Mouse (Mus musculus) skeletal muscle tissue, adult 2 months (tissue): ENCODE results near the gene Tspan14.

ENCODE experiments used
- DNase-seq: peaks from one replicate; pipeline ENCODE4 v3.0.0-alpha.2; 2012; ENCODE audit warnings: low read depth, low spot score

The Tspan14 gene

GRCm38 (mm10) chr14:40919521-40919920 lies 47.1 kb downstream of the Tspan14 start:
- no peak for DNase-seq

- DNase-seq, result no peak
Measured at GRCm38 (mm10) chr14:40918477-40918876, 48.1 kb downstream of the Tspan14 start.

GRCm38 (mm10) chr14:40917632-40918031 lies 49.0 kb downstream of the Tspan14 start:
- DNase-seq, result peak; percentile 80

- DNase-seq, result no peak
Measured at GRCm38 (mm10) chr14:40916667-40917066, 49.9 kb downstream of the Tspan14 start.

GRCm38 (mm10) chr14:40915838-40916237 lies 50.8 kb downstream of the Tspan14 start:
- DNase-seq, result no peak

GRCm38 (mm10) chr14:40914701-40915100 lies 51.9 kb downstream of the Tspan14 start:
- DNase-seq, result no peak

GRCm38 (mm10) chr14:40913709-40914108 lies 52.9 kb downstream of the Tspan14 start:
- DNase-seq, result no peak

GRCm38 (mm10) chr14:40911529-40911928 lies 55.1 kb downstream of the Tspan14 start:
- DNase-seq, result no peak

GRCm38 (mm10) chr14:40908763-40909162 lies 57.8 kb downstream of the Tspan14 start:
- no peak for DNase-seq

GRCm38 (mm10) chr14:40906770-40907169 lies 59.8 kb downstream of the Tspan14 start:
- DNase-seq, result no peak

- no peak for DNase-seq
Measured at GRCm38 (mm10) chr14:40905813-40906212, 60.8 kb downstream of the Tspan14 start.

- DNase-seq, result no peak
Measured at GRCm38 (mm10) chr14:40902307-40903055, 64.1 kb downstream of the Tspan14 start.

- DNase-seq, result no peak
Measured at GRCm38 (mm10) chr14:40900267-40900666, 66.3 kb downstream of the Tspan14 start.

- no peak for DNase-seq
Measured at GRCm38 (mm10) chr14:40897916-40898315, 68.7 kb downstream of the Tspan14 start.

GRCm38 (mm10) chr14:40895681-40896080 lies 70.9 kb downstream of the Tspan14 start:
- no peak for DNase-seq

GRCm38 (mm10) chr14:40894576-40895247 lies 71.9 kb downstream of the Tspan14 start:
- DNase-seq, result peak; percentile 68

- DNase-seq, result no peak
Measured at GRCm38 (mm10) chr14:40893884-40894283, 72.7 kb downstream of the Tspan14 start.

GRCm38 (mm10) chr14:40893196-40893595 lies 73.4 kb downstream of the Tspan14 start, which contains the start of gene Sh2d4b:
Gene Sh2d4b (minus strand): TSS chr14:40893266.
- no peak for DNase-seq

- DNase-seq, result no peak
Measured at GRCm38 (mm10) chr14:40892326-40892825, 74.2 kb downstream of the Tspan14 start.

- no peak for DNase-seq
Measured at GRCm38 (mm10) chr14:40891506-40891905, 75.1 kb downstream of the Tspan14 start.

- peak; percentile 19 for DNase-seq
Measured at GRCm38 (mm10) chr14:40889704-40890103, 76.9 kb downstream of the Tspan14 start.

- no peak for DNase-seq
Measured at GRCm38 (mm10) chr14:40889181-40889580, 77.4 kb downstream of the Tspan14 start.
